Mouse (Mus musculus): ENCODE measurements around the gene Rabgef1. TPM values are rescaled to one million over a fixed set of nuclear protein-coding genes. Genes with fewer than 3 reads are reported as not detected.

Rabgef1 gene
- total and polyA plus RNA-seq, 2 experiments from 2014 or later: 16.1 to 27.4 TPM

DNA sequence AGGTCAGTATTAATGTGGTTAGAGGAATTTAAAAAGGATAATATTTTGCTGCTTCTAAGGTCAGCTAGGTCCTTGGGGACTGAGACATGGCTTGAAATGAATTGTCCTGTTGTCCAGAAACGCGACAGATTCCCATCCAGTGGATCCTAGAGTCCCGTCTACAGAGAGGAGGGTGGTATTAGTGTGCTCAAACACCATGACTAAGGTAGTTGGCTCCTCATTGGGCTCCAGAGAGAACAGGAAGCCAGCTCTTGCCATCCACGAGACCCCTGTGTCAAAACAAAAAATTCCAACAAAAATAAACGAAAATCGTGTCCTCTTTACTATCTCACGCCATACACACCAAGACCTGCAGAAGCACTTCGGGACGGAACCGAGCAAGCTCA lies 50.2 kb downstream of the Rabgef1 start:
- no peaks in the 10 kb centered on the region for H3K9me3 ChIP-seq (ENCODE audit: low read length)
- peak overlapping the region; percentile 97 for H3K9ac ChIP-seq (replicated peaks; ENCODE audit: low read length)
- peak; percentile 67 for ATAC-seq
- no peak for TF ChIP-seq CTCF (IDR thresholded peaks at IDR 0.05; ENCODE audit: low read depth)
- no peaks in the 10 kb centered on the region for H3K36me3 ChIP-seq (ENCODE audit: insufficient read depth, low read length)
- DNase-seq (ENCODE audit: low spot score): no peak
- H3K4me1 ChIP-seq (ENCODE audit: insufficient read depth, low read length): no peaks in the 10 kb centered on the region; the same call in 1 of the 2 replicates
- peak overlapping the region; percentile 67 for H3K4me2 ChIP-seq (ENCODE audit: low read depth, low read length)
- 1% methylated on average over 10 of the region's 10 CpGs for WGBS
- no peaks in the 10 kb centered on the region for H3K27me3 ChIP-seq (ENCODE audit: insufficient read depth, low read length)
- H3K27ac ChIP-seq: peak overlapping the region; percentile 83
- peak overlapping the region; percentile 99 for H3K4me3 ChIP-seq (ENCODE audit: low read length)

- H3K27ac ChIP-seq: peak overlapping the region; percentile 83
- peak; percentile 64 for TF ChIP-seq CTCF (IDR thresholded peaks at IDR 0.05; ENCODE audit: low read depth)
- no peaks in the 10 kb centered on the region for H3K36me3 ChIP-seq (ENCODE audit: insufficient read depth, low read length)
- H3K9ac ChIP-seq (replicated peaks; ENCODE audit: low read length): peak overlapping the region; percentile 97
- H3K4me3 ChIP-seq (ENCODE audit: low read length): peak overlapping the region; percentile 99
- DNase-seq (ENCODE audit: low spot score) (peak; percentile 94), ATAC-seq (peak; percentile 85)
- no peaks in the 10 kb centered on the region; the same call in 1 of the 2 replicates for H3K4me1 ChIP-seq (ENCODE audit: insufficient read depth, low read length)
- no peaks in the 10 kb centered on the region for H3K27me3 ChIP-seq (ENCODE audit: insufficient read depth, low read length)
- H3K9me3 ChIP-seq (ENCODE audit: low read length): no peaks in the 10 kb centered on the region
- peak overlapping the region; percentile 67 for H3K4me2 ChIP-seq (ENCODE audit: low read depth, low read length)
- under 1% methylated on average over 86 of the region's 88 CpGs for WGBS
Observed at GRCm38 (mm10) chr5:130222146-130223004, 50.8 kb downstream of the Rabgef1 start.

GRCm38 (mm10) chr5:130226790-130227189 lies 55.2 kb downstream of the Rabgef1 start:
- no peak overlapping the region for H3K4me2 ChIP-seq (ENCODE audit: low read depth, low read length)
- H3K9ac ChIP-seq (replicated peaks; ENCODE audit: low read length): no peak overlapping the region
- no peaks in the 10 kb centered on the region for H3K9me3 ChIP-seq (ENCODE audit: low read length)
- no peak for TF ChIP-seq CTCF (IDR thresholded peaks at IDR 0.05; ENCODE audit: low read depth)
- no peaks in the 10 kb centered on the region for H3K27me3 ChIP-seq (ENCODE audit: insufficient read depth, low read length)
- peaks cover 7% of the 10 kb centered on the region for H3K36me3 ChIP-seq (ENCODE audit: insufficient read depth, low read length)
- 95% methylated on average over 3 of the region's 3 CpGs for WGBS
- ATAC-seq (no peak), DNase-seq (ENCODE audit: low spot score) (no peak)
- no peaks in the 10 kb centered on the region; the same call in 1 of the 2 replicates for H3K4me1 ChIP-seq (ENCODE audit: insufficient read depth, low read length)
- H3K27ac ChIP-seq: no peak overlapping the region
- H3K4me3 ChIP-seq (ENCODE audit: low read length): no peak overlapping the region

DNA sequence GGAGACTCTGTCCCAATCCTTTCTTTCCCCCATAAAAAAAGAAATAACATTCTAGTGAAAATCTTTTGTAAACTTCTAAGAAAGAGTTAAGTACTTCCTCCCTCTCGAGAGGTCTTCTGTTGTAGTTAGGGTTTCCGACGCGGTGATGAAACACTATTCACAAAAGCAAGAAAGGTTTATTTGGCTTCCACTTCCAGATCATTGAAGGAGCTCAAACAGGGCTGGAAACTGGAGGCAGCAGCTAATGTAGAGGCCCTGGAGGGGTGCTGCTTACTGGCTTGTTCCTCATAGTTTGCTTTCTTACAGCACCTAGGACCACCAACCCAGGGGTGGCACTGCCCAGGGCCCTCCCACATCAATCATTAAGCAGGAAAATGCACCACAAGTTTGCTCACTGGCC lies 56.5 kb downstream of the Rabgef1 start:
- 70% methylated on average over 4 of the region's 4 CpGs for WGBS
- no peak overlapping the region for H3K4me2 ChIP-seq (ENCODE audit: low read depth, low read length)
- peaks cover 20% of the 10 kb centered on the region for H3K36me3 ChIP-seq (ENCODE audit: insufficient read depth, low read length)
- H3K4me3 ChIP-seq (ENCODE audit: low read length): no peak overlapping the region
- DNase-seq (ENCODE audit: low spot score): no peak
- no peak for TF ChIP-seq CTCF (IDR thresholded peaks at IDR 0.05; ENCODE audit: low read depth)
- no peaks in the 10 kb centered on the region for H3K27me3 ChIP-seq (ENCODE audit: insufficient read depth, low read length)
- H3K27ac ChIP-seq: no peak overlapping the region
- no peaks in the 10 kb centered on the region; the same call in 1 of the 2 replicates for H3K4me1 ChIP-seq (ENCODE audit: insufficient read depth, low read length)
- no peak overlapping the region for H3K9ac ChIP-seq (replicated peaks; ENCODE audit: low read length)
- no peaks in the 10 kb centered on the region for H3K9me3 ChIP-seq (ENCODE audit: low read length)
- no peak for ATAC-seq

GRCm38 (mm10) chr5:130236302-130236701 lies 64.7 kb downstream of the Rabgef1 start:
- Histone ChIP-seq H3K9ac (replicated peaks; ENCODE audit: low read length) (no peak overlapping the region), H3K27ac (no peak overlapping the region), H3K4me2 (ENCODE audit: low read depth, low read length) (no peak overlapping the region), H3K4me1 (ENCODE audit: insufficient read depth, low read length) (no peaks in the 10 kb centered on the region), H3K27me3 (ENCODE audit: insufficient read depth, low read length) (no peaks in the 10 kb centered on the region), H3K4me3 (ENCODE audit: low read length) (no peak overlapping the region), H3K9me3 (ENCODE audit: low read length) (no peaks in the 10 kb centered on the region), H3K36me3 (ENCODE audit: insufficient read depth, low read length) (peaks cover 77% of the 10 kb centered on the region)
- TF ChIP-seq CTCF (IDR thresholded peaks at IDR 0.05; ENCODE audit: low read depth): no peak
- ATAC-seq (no peak), DNase-seq (ENCODE audit: low spot score) (no peak)
- 96% methylated on average over 8 of the region's 8 CpGs for WGBS

- DNase-seq (ENCODE audit: low spot score) (no peak), ATAC-seq (no peak)
- no peaks in the 10 kb centered on the region for H3K27me3 ChIP-seq (ENCODE audit: insufficient read depth, low read length)
- H3K36me3 ChIP-seq (ENCODE audit: insufficient read depth, low read length): peaks cover 64% of the 10 kb centered on the region
- no peaks in the 10 kb centered on the region for H3K9me3 ChIP-seq (ENCODE audit: low read length)
- no peak overlapping the region for H3K4me3 ChIP-seq (ENCODE audit: low read length)
- TF ChIP-seq CTCF (IDR thresholded peaks at IDR 0.05; ENCODE audit: low read depth): no peak
- no peak overlapping the region for H3K9ac ChIP-seq (replicated peaks; ENCODE audit: low read length)
- H3K27ac ChIP-seq: no peak overlapping the region
- no peak overlapping the region for H3K4me2 ChIP-seq (ENCODE audit: low read depth, low read length)
- H3K4me1 ChIP-seq (ENCODE audit: insufficient read depth, low read length): no peaks in the 10 kb centered on the region
- 88% methylated on average over 7 of the region's 7 CpGs for WGBS
Observed at GRCm38 (mm10) chr5:130239236-130239635, 67.6 kb downstream of the Rabgef1 start.

DNA sequence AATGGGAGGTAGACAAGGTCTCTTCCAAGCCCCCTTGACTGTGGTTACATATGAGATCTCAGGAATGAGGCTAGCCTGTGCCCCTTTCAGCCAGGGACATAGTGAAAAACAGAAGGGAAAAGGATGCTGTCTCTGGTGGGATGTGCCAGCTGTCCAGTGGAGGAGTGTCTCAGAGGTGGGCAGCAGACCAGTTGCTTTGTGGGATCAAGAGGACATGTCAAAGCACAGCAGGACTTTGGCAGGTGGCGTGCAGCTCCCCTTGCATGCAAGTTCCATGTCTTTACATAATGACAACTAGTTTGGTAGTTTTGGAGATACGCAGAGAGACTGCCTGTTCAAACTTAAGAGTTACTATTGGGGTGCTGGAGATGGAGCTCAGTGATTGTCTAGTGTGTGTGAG lies 68.3 kb downstream of the Rabgef1 start:
- DNase-seq (ENCODE audit: low spot score): no peak
- H3K9me3 ChIP-seq (ENCODE audit: low read length): no peaks in the 10 kb centered on the region
- WGBS: 98% methylated on average over 2 of the region's 2 CpGs
- H3K9ac ChIP-seq (replicated peaks; ENCODE audit: low read length): no peak overlapping the region
- H3K36me3 ChIP-seq (ENCODE audit: insufficient read depth, low read length): peaks cover 63% of the 10 kb centered on the region
- H3K4me2 ChIP-seq (ENCODE audit: low read depth, low read length): no peak overlapping the region
- H3K27ac ChIP-seq: no peak overlapping the region
- no peak overlapping the region for H3K4me3 ChIP-seq (ENCODE audit: low read length)
- H3K4me1 ChIP-seq (ENCODE audit: insufficient read depth, low read length): no peaks in the 10 kb centered on the region
- H3K27me3 ChIP-seq (ENCODE audit: insufficient read depth, low read length): no peaks in the 10 kb centered on the region
- TF ChIP-seq CTCF (IDR thresholded peaks at IDR 0.05; ENCODE audit: low read depth): no peak
- no peak for ATAC-seq

Measured in hindbrain, postnatal 0 days (tissue).